Mouse (Mus musculus): Measurements from ENCODE around the gene Cfap65. TPM values are rescaled to one million over a fixed set of nuclear protein-coding genes. Genes with fewer than 3 reads are reported as not detected.

The Cfap65 gene
- 0.07 TPM in 1 of 2 replicates, not detected in the other for polyA plus RNA-seq (2015; fragmentation: Nextera tagmentation; extraction: Ambion mirVana)

- H3K27me3 ChIP-seq = peaks cover 65% of the 10 kb centered on the region
- H3K9me3 ChIP-seq = no peaks in the 10 kb centered on the region
- peak within 1 kb of the TSS; percentile 27; the same call in 1 of the 2 replicates for H3K4me3 ChIP-seq
- H3K36me3 ChIP-seq = no peaks in the 10 kb centered on the region
- no peak within 1 kb of the TSS for H3K9ac ChIP-seq
- H3K4me2 ChIP-seq = peak within 1 kb of the TSS; percentile 45
- no peak for ATAC-seq (ENCODE audit: insufficient number of reproducible peaks, insufficient read depth, low FRiP score, low TSS enrichment, low read depth)
- no peaks in the 10 kb centered on the region for H3K4me1 ChIP-seq
- no peak within 1 kb of the TSS for H3K27ac ChIP-seq
- WGBS = 2% methylated on average over 18 of the region's 18 CpGs
Observed at GRCm38 (mm10) chr1:74935402-74935801, at the start of gene Cfap65. Gene Cfap65, minus strand, starts transcription at chr1:74935599.

- Histone ChIP-seq H3K4me1 (no peaks in the 10 kb centered on the region), H3K4me3 (no peak overlapping the region), H3K9ac (no peak overlapping the region), H3K27me3 (no peaks in the 10 kb centered on the region), H3K4me2 (no peak overlapping the region), H3K36me3 (no peaks in the 10 kb centered on the region), H3K9me3 (no peaks in the 10 kb centered on the region), H3K27ac (no peak overlapping the region)
- WGBS = 69% methylated on average over 8 of the region's 8 CpGs
- ATAC-seq (ENCODE audit: insufficient number of reproducible peaks, insufficient read depth, low FRiP score, low TSS enrichment, low read depth) = no peak
Observed at GRCm38 (mm10) chr1:74977001-74977400, 41.6 kb upstream of the Cfap65 start.

- H3K27me3 ChIP-seq = no peaks in the 10 kb centered on the region
- no peak overlapping the region for H3K27ac ChIP-seq
- WGBS = 77% methylated on average over 1 of the region's 1 CpGs
- no peaks in the 10 kb centered on the region for H3K36me3 ChIP-seq
- H3K9ac ChIP-seq = no peak overlapping the region
- ATAC-seq (ENCODE audit: insufficient number of reproducible peaks, insufficient read depth, low FRiP score, low TSS enrichment, low read depth) = no peak
- no peaks in the 10 kb centered on the region for H3K4me1 ChIP-seq
- H3K4me3 ChIP-seq = no peak overlapping the region
- no peak overlapping the region for H3K4me2 ChIP-seq
- no peaks in the 10 kb centered on the region for H3K9me3 ChIP-seq
Observed at GRCm38 (mm10) chr1:74975936-74976335, 40.5 kb upstream of the Cfap65 start.

DNA sequence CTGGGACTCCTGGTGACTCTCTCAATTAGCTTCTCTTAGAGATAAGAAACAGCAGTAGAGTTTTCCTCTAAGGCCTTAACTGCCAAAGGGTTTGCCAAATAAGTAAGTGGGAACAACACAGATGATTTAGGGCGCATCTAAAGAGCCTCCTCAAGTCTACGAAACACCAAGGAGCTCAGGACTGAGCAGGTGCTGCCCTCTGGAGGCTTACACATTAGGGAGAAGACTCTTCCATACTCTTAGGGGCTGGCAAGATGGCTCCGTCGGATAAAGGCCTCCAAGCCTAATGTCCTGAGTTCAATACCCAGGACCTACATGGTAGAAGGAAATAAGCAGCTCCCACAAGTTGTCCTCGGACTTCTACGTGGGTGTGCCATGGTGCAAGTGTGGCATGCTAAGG is 38.2 kb upstream of the Cfap65 start:
- 78% methylated on average over 6 of the region's 6 CpGs for WGBS
- ATAC-seq (ENCODE audit: insufficient number of reproducible peaks, insufficient read depth, low FRiP score, low TSS enrichment, low read depth) = no peak
- H3K4me2 ChIP-seq = no peak overlapping the region

GRCm38 (mm10) chr1:74971353-74972050 is 36.1 kb upstream of the Cfap65 start:
- no peak overlapping the region for H3K9ac ChIP-seq
- no peak overlapping the region for H3K4me3 ChIP-seq
- H3K4me1 ChIP-seq = no peaks in the 10 kb centered on the region
- ATAC-seq (ENCODE audit: insufficient number of reproducible peaks, insufficient read depth, low FRiP score, low TSS enrichment, low read depth) = no peak
- no peak overlapping the region for H3K4me2 ChIP-seq
- WGBS = 72% methylated on average over 4 of the region's 4 CpGs
- H3K9me3 ChIP-seq = no peaks in the 10 kb centered on the region
- no peak overlapping the region for H3K27ac ChIP-seq
- H3K36me3 ChIP-seq = no peaks in the 10 kb centered on the region
- H3K27me3 ChIP-seq = no peaks in the 10 kb centered on the region

More for the DNA sequence above, 38.2 kb upstream of the Cfap65 start:
- Histone ChIP-seq H3K4me3 (no peak overlapping the region), H3K36me3 (no peaks in the 10 kb centered on the region), H3K4me1 (no peaks in the 10 kb centered on the region), H3K27me3 (no peaks in the 10 kb centered on the region), H3K9me3 (no peaks in the 10 kb centered on the region), H3K27ac (no peak overlapping the region), H3K9ac (no peak overlapping the region)

DNA sequence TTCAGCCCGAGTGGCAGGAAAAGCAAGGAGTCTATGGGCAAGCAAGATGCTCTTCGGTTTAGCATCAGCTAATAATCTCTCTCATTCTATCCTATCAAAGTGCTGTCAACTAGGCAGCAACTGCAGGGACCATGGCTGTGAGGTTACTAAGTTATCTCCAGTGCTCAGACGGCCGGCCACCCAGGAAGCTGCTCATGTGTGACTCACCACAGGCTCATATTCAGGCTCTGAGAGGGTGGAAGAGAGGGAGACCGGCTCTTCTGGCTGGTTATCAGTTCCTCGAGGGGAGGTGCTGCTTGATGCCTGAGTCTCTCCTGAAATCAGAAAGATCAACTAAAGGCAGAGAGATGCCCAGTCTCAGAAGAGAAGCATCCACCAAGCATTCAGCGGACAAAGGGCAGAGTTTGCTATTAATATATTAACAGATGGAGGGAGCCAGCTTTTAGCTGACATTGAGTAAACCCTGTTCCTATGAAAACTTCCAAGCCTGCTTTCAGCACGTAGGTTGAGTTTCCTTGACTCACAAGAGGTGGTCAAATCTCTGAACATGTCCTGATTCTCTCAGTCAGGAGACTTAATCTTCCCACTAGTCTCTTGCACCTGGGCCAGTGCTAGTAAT is 32.7 kb upstream of the Cfap65 start:
- Histone ChIP-seq H3K36me3 (no peaks in the 10 kb centered on the region), H3K9me3 (no peaks in the 10 kb centered on the region), H3K4me2 (no peak overlapping the region), H3K27me3 (peaks cover 6% of the 10 kb centered on the region), H3K27ac (no peak overlapping the region), H3K4me3 (no peak overlapping the region), H3K9ac (no peak overlapping the region), H3K4me1 (peaks cover 9% of the 10 kb centered on the region)
- 80% methylated on average over 8 of the region's 8 CpGs for WGBS
- ATAC-seq (ENCODE audit: insufficient number of reproducible peaks, insufficient read depth, low FRiP score, low TSS enrichment, low read depth) = no peak

GRCm38 (mm10) chr1:74964494-74965215 is 29.3 kb upstream of the Cfap65 start:
- Histone ChIP-seq H3K27ac (no peak overlapping the region), H3K4me2 (peak overlapping the region; percentile 60), H3K4me3 (peak overlapping the region; percentile 23), H3K9ac (0 out of 2 replicates have a peak overlapping the region, but pooled peaks have one; percentile 54), H3K27me3 (peaks cover 20% of the 10 kb centered on the region), H3K4me1 (peaks cover 9% of the 10 kb centered on the region), H3K36me3 (no peaks in the 10 kb centered on the region), H3K9me3 (no peaks in the 10 kb centered on the region)
- WGBS = 10% methylated on average over 16 of the region's 16 CpGs
- peak; percentile 38; the same call in 1 of the 2 replicates for ATAC-seq (ENCODE audit: insufficient number of reproducible peaks, insufficient read depth, low FRiP score, low TSS enrichment, low read depth)

- H3K9me3 ChIP-seq = no peaks in the 10 kb centered on the region
- whole genome bisulfite sequencing = 91% methylated on average over 5 of the region's 5 CpGs
- no peak overlapping the region for H3K4me2 ChIP-seq
- no peak overlapping the region for H3K4me3 ChIP-seq
- H3K27me3 ChIP-seq = peaks cover 36% of the 10 kb centered on the region
- H3K36me3 ChIP-seq = no peaks in the 10 kb centered on the region
- peaks cover 9% of the 10 kb centered on the region for H3K4me1 ChIP-seq
- no peak overlapping the region for H3K27ac ChIP-seq
- H3K9ac ChIP-seq = no peak overlapping the region
- ATAC-seq (ENCODE audit: insufficient number of reproducible peaks, insufficient read depth, low FRiP score, low TSS enrichment, low read depth) = no peak
Observed at GRCm38 (mm10) chr1:74962853-74963227, 27.4 kb upstream of the Cfap65 start.

DNA sequence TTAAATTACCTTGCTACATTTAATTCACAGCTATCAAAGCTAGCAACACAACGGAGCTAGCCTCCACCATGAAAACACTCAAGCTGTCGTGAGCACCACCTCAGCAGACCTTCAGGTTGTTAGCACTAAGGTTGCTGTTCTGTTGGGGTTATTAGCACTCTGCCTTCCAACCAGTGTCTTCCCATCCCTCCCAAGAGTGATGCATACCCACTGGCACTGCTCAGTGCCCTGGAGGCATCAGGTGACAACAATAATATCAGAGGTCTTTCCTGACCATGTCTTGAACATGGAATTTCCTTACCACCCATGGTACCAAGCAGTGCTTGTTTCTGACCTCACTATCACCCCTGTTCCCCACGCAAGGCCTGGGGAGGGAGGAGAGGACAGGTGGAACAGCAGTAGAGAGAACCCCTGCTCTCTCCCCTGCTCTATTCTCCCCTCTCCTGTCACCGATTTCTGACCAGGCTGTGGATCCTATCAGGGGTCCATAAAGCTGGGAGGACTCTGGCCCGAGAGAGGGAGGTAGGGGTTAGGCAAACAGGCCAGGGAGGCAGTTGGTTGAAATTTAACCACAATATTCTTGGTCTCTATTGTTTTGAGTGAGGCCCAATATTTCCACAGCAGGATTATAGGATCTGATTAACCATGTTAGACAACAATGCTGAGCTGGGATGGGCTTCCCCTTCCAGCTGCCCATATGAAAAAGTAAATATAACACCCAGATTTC is 26.9 kb upstream of the Cfap65 start:
- H3K27ac ChIP-seq = no peak overlapping the region
- no peaks in the 10 kb centered on the region for H3K36me3 ChIP-seq
- 77% methylated on average over 5 of the region's 5 CpGs for WGBS
- no peak for ATAC-seq (ENCODE audit: insufficient number of reproducible peaks, insufficient read depth, low FRiP score, low TSS enrichment, low read depth)
- H3K9ac ChIP-seq = no peak overlapping the region
- H3K4me3 ChIP-seq = no peak overlapping the region
- H3K4me1 ChIP-seq = peaks cover 9% of the 10 kb centered on the region
- H3K27me3 ChIP-seq = peaks cover 42% of the 10 kb centered on the region
- no peaks in the 10 kb centered on the region for H3K9me3 ChIP-seq
- no peak overlapping the region for H3K4me2 ChIP-seq

GRCm38 (mm10) chr1:74961722-74962121 is 26.3 kb upstream of the Cfap65 start:
- Histone ChIP-seq H3K9me3 (no peaks in the 10 kb centered on the region), H3K27me3 (peaks cover 48% of the 10 kb centered on the region), H3K36me3 (no peaks in the 10 kb centered on the region), H3K4me1 (peaks cover 9% of the 10 kb centered on the region), H3K9ac (no peak overlapping the region), H3K4me3 (no peak overlapping the region), H3K27ac (no peak overlapping the region), H3K4me2 (no peak overlapping the region)
- ATAC-seq (ENCODE audit: insufficient number of reproducible peaks, insufficient read depth, low FRiP score, low TSS enrichment, low read depth) = no peak
- WGBS = 83% methylated on average over 7 of the region's 7 CpGs

DNA sequence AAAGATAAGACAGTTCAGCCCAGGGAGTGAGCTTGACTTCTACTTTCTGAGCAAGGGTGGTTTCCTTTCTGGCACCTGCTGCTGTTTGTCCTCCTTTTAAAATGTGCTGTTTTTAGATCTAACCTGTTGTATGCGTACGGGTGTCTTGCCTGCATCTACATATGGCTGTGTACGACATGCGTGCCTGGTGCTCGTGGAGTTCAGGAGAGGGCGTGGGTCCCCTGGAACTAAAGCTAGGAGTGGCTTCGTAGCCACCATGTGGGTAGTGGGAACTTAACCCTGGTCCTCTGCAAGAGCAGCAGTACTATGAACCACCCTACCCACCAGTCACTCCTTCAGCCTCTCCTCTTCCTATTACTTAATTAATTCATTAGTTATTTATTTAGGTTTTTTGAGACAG is 24.7 kb upstream of the Cfap65 start:
- H3K4me2 ChIP-seq = no peak overlapping the region
- no peaks in the 10 kb centered on the region for H3K9me3 ChIP-seq
- H3K4me3 ChIP-seq = no peak overlapping the region
- WGBS = 84% methylated on average over 7 of the region's 7 CpGs
- H3K27me3 ChIP-seq = peaks cover 61% of the 10 kb centered on the region
- H3K36me3 ChIP-seq = no peaks in the 10 kb centered on the region
- H3K27ac ChIP-seq = no peak overlapping the region
- H3K9ac ChIP-seq = no peak overlapping the region
- peaks cover 5% of the 10 kb centered on the region for H3K4me1 ChIP-seq
- no peak for ATAC-seq (ENCODE audit: insufficient number of reproducible peaks, insufficient read depth, low FRiP score, low TSS enrichment, low read depth)
